Mouse (Mus musculus): ENCODE measurements around the gene Rac2. TPM values are rescaled to one million over a fixed set of nuclear protein-coding genes. Genes with fewer than 3 reads are reported as not detected.
A peak's percentile ranks its signal among the peaks of the same experiment; 100 is the strongest.

Gene Rac2
- total and polyA plus RNA-seq, 3 experiments: 160 to 942 (median 453) TPM

DNA sequence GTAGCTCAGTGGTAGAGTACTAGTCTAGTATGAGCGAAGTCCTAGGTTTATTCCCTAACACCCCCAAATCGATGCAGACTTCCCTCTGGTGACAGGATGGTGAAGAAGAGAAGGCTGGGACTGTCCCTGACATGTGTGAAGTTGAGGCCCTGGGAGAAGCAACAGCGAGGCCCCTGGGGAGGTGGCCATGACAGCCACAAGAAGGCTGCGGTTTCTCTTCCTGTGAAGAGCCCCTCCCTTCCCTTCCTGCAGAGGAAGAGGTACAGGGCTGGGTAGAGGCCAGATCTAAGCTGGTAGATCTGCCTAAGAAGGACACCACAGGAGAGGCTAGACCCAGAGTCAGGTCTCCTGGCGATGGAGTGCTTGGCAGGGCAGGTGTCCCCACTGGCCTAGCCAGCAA is 8.6 kb downstream of the Rac2 start:
- peaks cover 80 to 88% of the 10 kb centered on the region in 2 experiments for H3K36me3 ChIP-seq (replicated peaks in 1 of 2; ENCODE audit: control insufficient read depth in 1 of 2, insufficient read depth in 1 of 2, low read length in 1 of 2)
- H3K9me3 ChIP-seq (replicated peaks; ENCODE audit: low read length): no peaks in the 10 kb centered on the region
- dilution Hi-C loops (cut with MboI; ENCODE audit: extremely low pct_ligation_motif_present, extremely low pct_unique_long_range_greater_than_20kb, low sequenced_read_pairs) (no loop called here), in situ Hi-C loops (cut with MboI; ENCODE audit: low pct_ligation_motif_present, low pct_unique_long_range_greater_than_20kb, low sequenced_read_pairs) (no loop called here)
- no peak overlapping the region for H3K4me3 ChIP-seq (replicated peaks in 1 of 3; ENCODE audit: low read depth in 2 of 3, low read length in 2 of 3, poor library complexity in 1 of 3)
- H3K4me2 ChIP-seq (ENCODE audit: insufficient read depth, low read depth, poor library complexity, severe bottlenecking): peak overlapping the region; percentile 60
- H3K27me3 ChIP-seq (replicated peaks): no peaks in the 10 kb centered on the region
- DNase-seq (ENCODE audit: extremely low read depth): peak; percentile 90
- peak overlapping the region; percentile 28; the same call in 1 of the 2 replicates for H3K9ac ChIP-seq (ENCODE audit: insufficient read depth, low read depth)
- H3K27ac ChIP-seq (ENCODE audit: insufficient read depth, low read depth): peak overlapping the region; percentile 95
- peaks cover 17% of the 10 kb centered on the region for H3K79me2 ChIP-seq (replicated peaks; ENCODE audit: control insufficient read depth, extremely low read depth, insufficient read depth, poor library complexity, severe bottlenecking)
- H3K4me1 ChIP-seq (ENCODE audit: control insufficient read depth in 1 of 2, insufficient read depth in 2 of 2): peaks cover 56 to 98% of the 10 kb centered on the region in 2 experiments
- no peak for TF ChIP-seq USF1 (IDR thresholded peaks at IDR 0.05; ENCODE audit: low read depth, low read length)
- peak; percentile 1 for TF ChIP-seq RAD21 (IDR thresholded peaks at IDR 0.05; ENCODE audit: low read depth, low read length)
- TF ChIP-seq NRF1 (IDR thresholded peaks at IDR 0.05; ENCODE audit: low read depth, low read length): peak; percentile 54
- no peak for TF ChIP-seq GABPA (IDR thresholded peaks at IDR 0.05; ENCODE audit: insufficient replicate concordance, low read depth, low read length)
- no peak for TF ChIP-seq UBTF (IDR thresholded peaks at IDR 0.05; ENCODE audit: low read depth, low read length)
- TF ChIP-seq NELFE (IDR thresholded peaks at IDR 0.05; ENCODE audit: low read depth, low read length): peak; percentile 25; the same call in 1 of the 2 replicates
- TF ChIP-seq CHD1 (IDR thresholded peaks at IDR 0.05; ENCODE audit: low read depth, low read length): no peak
- TF ChIP-seq ZKSCAN1 (IDR thresholded peaks at IDR 0.05; ENCODE audit: borderline replicate concordance, low read depth, low read length): no peak
- no peak; a peak in 1 of 4 replicates for TF ChIP-seq CTCF (conservative IDR thresholded peaks at IDR 0.05 in 1 of 2, IDR thresholded peaks at IDR 0.05 in 1 of 2; ENCODE audit: low read depth in 2 of 2, low read length in 2 of 2)
- TF ChIP-seq JUN (IDR thresholded peaks at IDR 0.05; ENCODE audit: insufficient read depth, low read depth, low read length): no peak
- peak; percentile 12; the same call in 1 of the 2 replicates for TF ChIP-seq MAFK (IDR thresholded peaks at IDR 0.05; ENCODE audit: insufficient replicate concordance, low read length)
- TF ChIP-seq BHLHE40 (IDR thresholded peaks at IDR 0.05; ENCODE audit: low read depth, low read length): peak; percentile 76
- TF ChIP-seq ELF1 (IDR thresholded peaks at IDR 0.05; ENCODE audit: low read depth, low read length): peak; percentile 75
- TF ChIP-seq MXI1 (IDR thresholded peaks at IDR 0.05; ENCODE audit: low read depth, low read length): peak; percentile 79; the same call in 1 of the 2 replicates
- TF ChIP-seq IRF4 (IDR thresholded peaks at IDR 0.05; ENCODE audit: low read depth, low read length): peak; percentile 90
- peak; percentile 74; the same call in 1 of the 2 replicates for TF ChIP-seq KAT2A (IDR thresholded peaks at IDR 0.05; ENCODE audit: insufficient replicate concordance, low read length)
- no peak; the same call in 1 of the 2 replicates for TF ChIP-seq POLR2A (IDR thresholded peaks at IDR 0.05; ENCODE audit: low read depth, low read length)
- TF ChIP-seq RCOR1 (conservative IDR thresholded peaks at IDR 0.05; ENCODE audit: low read depth, low read length): peak; percentile 85
- TF ChIP-seq MAX (IDR thresholded peaks at IDR 0.05; ENCODE audit: low read length): peak; percentile 71
- TF ChIP-seq TBP (conservative IDR thresholded peaks at IDR 0.05; ENCODE audit: low read depth, low read length): no peak
- no peak for TF ChIP-seq USF2 (conservative IDR thresholded peaks at IDR 0.05; ENCODE audit: low read depth, low read length)
- TF ChIP-seq HCFC1 (IDR thresholded peaks at IDR 0.05; ENCODE audit: low read depth, low read length): peak; percentile 59
- no peak for TF ChIP-seq ZMIZ1 (IDR thresholded peaks at IDR 0.05; ENCODE audit: low read depth, low read length)
- peak; percentile 97 for TF ChIP-seq MAZ (IDR thresholded peaks at IDR 0.05; ENCODE audit: low read depth, low read length)
- TF ChIP-seq MEF2A (IDR thresholded peaks at IDR 0.05; ENCODE audit: borderline replicate concordance, low read depth, low read length): peak; percentile 87; the same call in 1 of the 2 replicates
- TF ChIP-seq SMC3 (IDR thresholded peaks at IDR 0.05; ENCODE audit: low read depth, low read length): peak; percentile 35
- TF ChIP-seq TCF12 (IDR thresholded peaks at IDR 0.05; ENCODE audit: low read depth, low read length): peak; percentile 86
- TF ChIP-seq MYC (IDR thresholded peaks at IDR 0.05; ENCODE audit: low read depth, low read length): peak; percentile 69; the same call in 1 of the 2 replicates
- peak; percentile 87; the same call in 1 of the 2 replicates for TF ChIP-seq SIN3A (IDR thresholded peaks at IDR 0.05; ENCODE audit: low read length)
- no peak for TF ChIP-seq POLR2AphosphoS2 (IDR thresholded peaks at IDR 0.05; ENCODE audit: low read depth, low read length)
- TF ChIP-seq ZNF384 (IDR thresholded peaks at IDR 0.05; ENCODE audit: low read depth, low read length): no peak
- no peak for TF ChIP-seq JUND (conservative IDR thresholded peaks at IDR 0.05; ENCODE audit: low read depth, low read length)
- peak; percentile 87 for TF ChIP-seq EP300 (IDR thresholded peaks at IDR 0.05; ENCODE audit: low read length)
- peak; percentile 88 for TF ChIP-seq ETS1 (conservative IDR thresholded peaks at IDR 0.05; ENCODE audit: low read depth, low read length)
- peak; percentile 72 for TF ChIP-seq CHD2 (IDR thresholded peaks at IDR 0.05; ENCODE audit: low read length)
- TF ChIP-seq E2F4 (IDR thresholded peaks at IDR 0.05; ENCODE audit: insufficient replicate concordance, low read depth, low read length): no peak

Measured in CH12.LX (cell line).